15 mouse cellular contexts compared by ENCODE assay signal in the genomic region with DNA sequence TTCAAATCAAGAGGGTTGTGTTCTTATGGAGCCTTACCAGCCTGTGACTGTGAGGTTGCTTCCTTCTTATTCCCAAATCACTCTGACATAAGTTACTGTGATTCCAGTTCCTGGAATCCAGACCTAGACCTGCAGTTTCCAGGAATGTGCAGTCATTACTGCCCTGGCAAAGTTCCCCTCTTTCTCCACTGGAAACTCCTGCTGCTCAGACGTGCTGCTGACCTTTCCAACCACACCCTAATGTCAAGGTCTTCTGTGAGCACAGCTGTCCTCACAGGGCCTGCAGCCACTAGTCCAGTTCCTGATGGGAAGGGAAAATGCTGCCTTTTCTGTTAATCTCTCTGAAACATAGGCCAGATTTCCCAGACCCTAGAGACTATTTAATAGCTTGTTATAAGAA.
DNase-seq lines count a peak whose midpoint lies in the region; ATAC-seq and TF ChIP-seq lines count a peak whose summit lies in the region.
"Had no signal": no experiment of that assay in that cellular context is flagged by ENCODE, and none has a peak within 500 bp of the region (broad histone marks: within the 10 kb centered on the region; RNA-seq: fewer than 3 reads in every experiment).

No protein-coding gene starts in this region.

- WGBS in kidney, postnatal 0 days = 4% methylated on average over 1 of the region's 1 CpGs

- no peaks in the 10 kb centered on the region for H3K4me1 ChIP-seq in kidney, postnatal 0 days (replicated peaks; ENCODE audit: insufficient read depth, low read length)
- H3K4me1 ChIP-seq: liver, embryonic 13.5 days had no signal

- no peaks in the 10 kb centered on the region for H3K9me3 ChIP-seq in kidney, postnatal 0 days (replicated peaks; ENCODE audit: low read length)
- H3K9me3 ChIP-seq: embryonic facial prominence, embryonic 13.5 days; liver, embryonic 13.5 days had no signal

- H3K27ac ChIP-seq in kidney, postnatal 0 days = no peak overlapping the region
- H3K27ac ChIP-seq: embryonic facial prominence, embryonic 13.5 days; hindbrain, postnatal 0 days; liver, embryonic 13.5 days had no signal

- H3K27me3 ChIP-seq in kidney, postnatal 0 days (ENCODE audit: insufficient read depth, low read length) = no peaks in the 10 kb centered on the region
- H3K27me3 ChIP-seq: embryonic facial prominence, embryonic 13.5 days; liver, embryonic 13.5 days had no signal

- no peak for TF ChIP-seq CTCF in kidney, postnatal 0 days (IDR thresholded peaks at IDR 0.05; ENCODE audit: low read depth)

- no peaks in the 10 kb centered on the region for H3K36me3 ChIP-seq in kidney, postnatal 0 days (ENCODE audit: insufficient read depth, low read length)
- H3K36me3 ChIP-seq: embryonic facial prominence, embryonic 13.5 days; liver, embryonic 13.5 days had no signal

- H3K9ac ChIP-seq in kidney, postnatal 0 days (ENCODE audit: low read depth, low read length) = no peak overlapping the region
- H3K9ac ChIP-seq: embryonic facial prominence, embryonic 13.5 days; liver, embryonic 13.5 days had no signal

- H3K4me3 ChIP-seq in kidney, postnatal 0 days (replicated peaks; ENCODE audit: low read depth, low read length) = no peak overlapping the region
- H3K4me3 ChIP-seq: embryonic facial prominence, embryonic 13.5 days; liver, embryonic 13.5 days had no signal

- DNase-seq in adrenal gland, postnatal 10 days = peak; percentile 16
- no peak for DNase-seq in adrenal gland, postnatal 4 days (ENCODE audit: low spot score in 2 of 2)
- peak; percentile 20 for DNase-seq in kidney, postnatal 0 days (ENCODE audit: low spot score)
- no peak for DNase-seq in kidney, postnatal 10 days
- peak; percentile 21 for DNase-seq in adipocyte (ENCODE audit: low spot score)
- peak; percentile 50 for DNase-seq in heart, postnatal 4 days
- DNase-seq: cerebellum, postnatal 25 days; liver, embryonic 13.5 days; lung, postnatal 36 days; midbrain, embryonic 14.5 days had no signal

- no peak overlapping the region for H3K4me2 ChIP-seq in kidney, postnatal 0 days (ENCODE audit: low read length)
- H3K4me2 ChIP-seq: embryonic facial prominence, embryonic 13.5 days; liver, embryonic 13.5 days had no signal

- ATAC-seq in kidney, postnatal 0 days (replicated peaks; ENCODE audit: low FRiP score, low read depth) = no peak
- ATAC-seq in erythroid progenitor cell, adult 5-6 weeks (replicated peaks; ENCODE audit: low FRiP score, poor library complexity, severe bottlenecking) = no peak
- ATAC-seq in inflammation-experienced regulatory T-cells, adult 6 months = no peak
- ATAC-seq: forebrain, embryonic 14.5 days; hindbrain, postnatal 0 days had no signal

Comparison
In these comparisons a context has a peak if more than half of its experiments do, and no peak if none do; other contexts are left out.
1. DNase-seq: peak in adrenal gland, postnatal 10 days (single experiment), kidney, postnatal 0 days (single experiment), adipocyte (single experiment) and heart, postnatal 4 days (single experiment); none in adrenal gland, postnatal 4 days (0 of 2) and kidney, postnatal 10 days (single experiment).